Comparison of ENCODE assay signal across 24 mouse cellular contexts in genomic region chr2:125943301-125943700, GRCm38 (mm10).
A peak's percentile ranks its signal among the peaks of the same experiment; 100 is the strongest.
DNase-seq lines count a peak whose midpoint lies in the region; ATAC-seq lines count a peak whose summit lies in the region.
"Had no signal": no experiment of that assay in that cellular context is flagged by ENCODE, and none has a peak within 500 bp of the region (broad histone marks: within the 10 kb centered on the region; RNA-seq: fewer than 3 reads in every experiment).

No protein-coding gene starts in this region.

- no peaks in the 10 kb centered on the region for H3K4me1 ChIP-seq in midbrain, embryonic 11.5 days (ENCODE audit: control insufficient read depth, insufficient read depth, low read length)
- H3K4me1 ChIP-seq: embryonic facial prominence, embryonic 10.5 days; embryonic facial prominence, embryonic 12.5 days; forebrain, embryonic 13.5 days; forebrain, embryonic 15.5 days had no signal

- no peak for ATAC-seq in midbrain, embryonic 11.5 days (ENCODE audit: low FRiP score)
- ATAC-seq: activated CD4-positive, CD25-positive, alpha-beta regulatory T cell, adult 4 months; CD4-positive, CD25-positive, alpha-beta regulatory T cell, adult 4 months; forebrain, embryonic 13.5 days; forebrain, embryonic 15.5 days; forebrain, postnatal 0 days; Patski had no signal

- H3K36me3 ChIP-seq in midbrain, embryonic 11.5 days (ENCODE audit: control insufficient read depth, insufficient read depth, low read length) = no peaks in the 10 kb centered on the region

- H3K9me3 ChIP-seq in midbrain, embryonic 11.5 days (ENCODE audit: control insufficient read depth, low read length) = no peaks in the 10 kb centered on the region
- H3K9me3 ChIP-seq: embryonic facial prominence, embryonic 10.5 days; embryonic facial prominence, embryonic 12.5 days; forebrain, embryonic 13.5 days; forebrain, embryonic 15.5 days; G1E had no signal

- no peaks in the 10 kb centered on the region for H3K27me3 ChIP-seq in midbrain, embryonic 11.5 days (ENCODE audit: control insufficient read depth, insufficient read depth, low read length)
- H3K27me3 ChIP-seq: CH12.LX; embryonic facial prominence, embryonic 12.5 days; forebrain, embryonic 13.5 days; forebrain, embryonic 15.5 days; Patski had no signal

- H3K27ac ChIP-seq in midbrain, embryonic 11.5 days (ENCODE audit: low read depth, low read length) = no peak overlapping the region
- H3K27ac ChIP-seq: embryonic facial prominence, embryonic 10.5 days; embryonic facial prominence, embryonic 12.5 days; forebrain, embryonic 13.5 days; forebrain, embryonic 15.5 days had no signal

- peak; percentile 62 to 86 for DNase-seq in adrenal gland, adult (ENCODE audit: inconsistent age in 2 of 2, low spot score in 1 of 2)
- no peak for DNase-seq in adrenal gland, adult 18-20 months (ENCODE audit: low spot score in 2 of 2)
- DNase-seq in adrenal gland, postnatal 10 days = peak; percentile 34
- DNase-seq in adrenal gland, postnatal 25 days = no peak
- peak; percentile 43 for DNase-seq in heart, adult 11 months
- no peak for DNase-seq in heart, postnatal 4 days
- peak; percentile 26 for DNase-seq in MN1 (ENCODE audit: low spot score)
- DNase-seq in midbrain, embryonic 11.5 days (ENCODE audit: low spot score, missing footprints) = no peak
- DNase-seq: B cell, adult 2 months; cerebellum, adult 11-12 months; cerebellum, adult 2 months; cerebellum, adult 9-10 months; cerebellum, postnatal 10 days; cerebellum, postnatal 25 days; forebrain, postnatal 0 days had no signal

- no peak overlapping the region for H3K4me3 ChIP-seq in midbrain, embryonic 11.5 days (ENCODE audit: low read depth, low read length)
- H3K4me3 ChIP-seq: embryonic facial prominence, embryonic 10.5 days; embryonic facial prominence, embryonic 12.5 days; forebrain, embryonic 13.5 days; forebrain, embryonic 15.5 days had no signal

- H3K4me2 ChIP-seq in midbrain, embryonic 11.5 days = no peak overlapping the region
- H3K4me2 ChIP-seq: embryonic facial prominence, embryonic 12.5 days; forebrain, embryonic 13.5 days; forebrain, embryonic 15.5 days had no signal

- 90% methylated on average over 1 of the region's 1 CpGs for WGBS in midbrain, embryonic 11.5 days

- no peak overlapping the region for H3K9ac ChIP-seq in midbrain, embryonic 11.5 days (ENCODE audit: low read length)
- H3K9ac ChIP-seq: embryonic facial prominence, embryonic 12.5 days; forebrain, embryonic 13.5 days; forebrain, embryonic 15.5 days; forebrain, postnatal 0 days had no signal

Comparison
In these comparisons a context has a peak if more than half of its experiments do, and no peak if none do; other contexts are left out.
1. DNase-seq: peak in adrenal gland, adult (2 of 2), adrenal gland, postnatal 10 days (single experiment), heart, adult 11 months (single experiment) and MN1 (single experiment); none in adrenal gland, adult 18-20 months (0 of 2), adrenal gland, postnatal 25 days (single experiment), heart, postnatal 4 days (single experiment) and midbrain, embryonic 11.5 days (single experiment).